Mouse (Mus musculus) midbrain, embryonic 10.5 days (tissue): ENCODE results near the gene Gm3072. TPM values are rescaled to one million over a fixed set of nuclear protein-coding genes. Genes with fewer than 3 reads are reported as not detected.
"Not testable (repeated sequence)": the region's sequence is repeated elsewhere in the genome, so short reads cannot be mapped to it uniquely, and the experiment has no call there.

ENCODE experiments used
- DNase-seq: peaks from one replicate; pipeline ENCODE4 v3.0.0-alpha.2; 2017; ENCODE audit warnings: low spot score
- H3K27ac ChIP-seq: fragments of 300-500 bp; sonication (generic); replicated peaks from 2 replicates; pipeline ENCODE4 v1.5.1; 2016; ENCODE audit warnings: mild to moderate bottlenecking
- H3K27me3 ChIP-seq: fragments of 300-500 bp; sonication (generic); 2 replicates; pipeline ENCODE4 v1.6.1; 2016; ENCODE audit warnings: low read depth, mild to moderate bottlenecking; ENCODE audit not compliant: poor library complexity, severe bottlenecking
- H3K36me3 ChIP-seq: fragments of 300-500 bp; sonication (generic); 2 replicates; pipeline ENCODE4 v1.6.1; 2016; ENCODE audit warnings: mild to moderate bottlenecking, moderate library complexity
- H3K4me1 ChIP-seq: fragments of 300-500 bp; sonication (generic); 2 replicates; pipeline ENCODE4 v1.6.1; 2016
- H3K4me3 ChIP-seq: fragments of 300-500 bp; sonication (generic); 2 replicates; pipeline ENCODE4 v1.5.1; 2016; ENCODE audit warnings: mild to moderate bottlenecking, moderate library complexity
- H3K9me3 ChIP-seq: fragments of 300-500 bp; sonication (generic); replicated peaks from 2 replicates; pipeline ENCODE4 v1.6.1; 2016; ENCODE audit warnings: mild to moderate bottlenecking
- WGBS: fragments of 180-500 bp; shearing (Covaris S2); methylation state at CpG from one replicate; pipeline ENCODE4 v1.1.7; 2016; 5-methylcytosine and 5-hydroxymethylcytosine counted together
- polyA plus RNA-seq: library from polyadenylated mRNA; unstranded; fragments of >200 nt; fragmentation: Nextera tagmentation; extraction: Ambion mirVana; gene quantifications from 2 replicates; pipeline ENCODE4 v1.2.1, GENCODE M21; 2016

The Gm3072 gene
- polyA plus RNA-seq: not detected in 2 replicates

DNA sequence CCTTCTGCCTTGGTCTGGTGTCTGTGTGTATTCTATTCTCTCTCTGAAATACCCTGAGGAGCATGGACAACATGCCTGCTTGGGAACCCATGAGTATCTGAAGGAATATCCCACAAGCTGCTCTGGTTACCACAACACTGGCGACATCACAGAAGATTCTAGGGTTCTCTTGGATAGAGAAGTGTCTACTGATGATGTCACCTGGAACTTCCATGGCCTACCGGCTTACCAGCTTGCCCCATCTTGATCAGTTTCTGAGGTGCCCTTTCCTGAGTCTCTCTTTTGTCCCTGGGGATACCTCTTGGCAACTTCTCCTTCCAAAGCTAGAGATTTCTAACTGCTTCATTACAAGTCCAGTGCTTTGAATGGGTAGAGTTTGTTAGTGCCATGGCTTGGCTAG lies at the start of gene Gm3072:
Gene Gm3072 (minus strand): TSS at position 101 of the 400 bp plus-strand sequence.
- H3K36me3 ChIP-seq, H3K9me3 ChIP-seq, H3K27ac ChIP-seq, H3K27me3 ChIP-seq, H3K4me3 ChIP-seq, DNase-seq, H3K4me1 ChIP-seq: not testable (repeated sequence)
- WGBS: 92% methylated on average over 1 of the region's 2 CpGs

DNA sequence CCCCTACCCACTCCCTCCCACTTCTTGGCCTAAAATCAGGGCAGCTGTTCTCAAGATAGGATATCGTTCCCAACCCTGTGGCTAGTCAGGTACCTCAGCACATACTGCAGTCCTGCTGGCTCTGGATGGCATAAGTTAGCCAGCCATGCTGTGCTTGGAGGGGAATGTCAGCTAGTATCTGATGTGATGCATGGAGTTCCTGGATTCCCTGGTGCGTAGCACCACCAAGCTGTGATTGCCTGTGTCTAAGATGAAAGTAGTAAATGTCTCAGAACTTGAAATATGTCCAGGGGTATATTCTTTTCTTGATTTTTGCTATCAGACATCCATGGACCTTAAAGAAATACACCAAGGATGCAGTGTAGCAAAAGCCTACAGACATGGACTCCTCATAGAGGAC lies 23.8 kb upstream of the Gm3072 start:
- not testable (repeated sequence) for H3K36me3 ChIP-seq, H3K4me3 ChIP-seq, DNase-seq, H3K27ac ChIP-seq, H3K27me3 ChIP-seq, H3K9me3 ChIP-seq, H3K4me1 ChIP-seq
- WGBS: 88% methylated on average over 2 of the region's 2 CpGs

DNA sequence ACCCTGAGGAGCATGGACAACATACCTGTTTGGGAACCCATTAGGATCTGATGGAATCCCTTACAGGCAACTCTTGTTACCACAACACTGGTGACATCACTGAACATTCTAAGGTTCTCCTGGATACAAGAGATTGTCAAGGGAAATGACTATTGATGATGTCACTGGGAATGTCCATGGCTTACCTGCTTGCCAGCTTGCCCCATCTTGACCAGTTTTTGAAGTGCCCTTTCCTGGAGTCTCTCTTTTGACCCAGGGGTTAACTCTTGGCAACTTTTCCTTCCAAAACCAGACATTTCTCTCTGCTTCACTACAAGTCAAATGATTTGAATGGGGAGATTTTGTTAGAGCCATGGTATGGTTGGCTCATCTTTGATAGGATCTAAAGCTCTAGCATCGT lies 22.0 kb upstream of the Gm3072 start, which contains the start of gene Gm3676:
Gene Gm3676 (minus strand): TSS at position 101 of the 400 bp plus-strand sequence.
- not testable (repeated sequence) for H3K9me3 ChIP-seq, H3K36me3 ChIP-seq, DNase-seq, H3K4me3 ChIP-seq, H3K27ac ChIP-seq, H3K27me3 ChIP-seq, H3K4me1 ChIP-seq
- WGBS: no CpG with 5 or more reads among the region's 1 CpGs

DNA sequence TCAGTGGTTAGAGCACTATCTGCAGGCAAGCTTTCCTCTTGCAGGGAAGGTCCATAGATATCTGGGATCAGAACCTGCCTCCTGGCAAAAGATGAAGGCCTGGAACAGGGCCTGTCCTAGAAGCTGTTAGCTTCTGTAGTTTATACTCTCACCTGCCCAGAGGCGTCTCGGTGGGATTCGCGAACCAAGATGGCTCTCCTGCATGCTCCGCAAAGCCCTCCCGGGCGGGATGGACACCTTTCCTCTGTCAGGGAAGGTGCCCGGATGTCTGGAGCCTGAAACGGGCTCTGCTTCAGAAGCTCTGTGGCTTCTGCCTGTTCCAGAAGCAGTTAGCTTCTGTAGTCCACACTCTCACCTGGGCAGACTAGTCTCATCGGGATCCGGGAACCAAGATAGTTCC lies 5.7 kb upstream of the Gm3072 start:
- not testable (repeated sequence) for H3K27me3 ChIP-seq, H3K4me1 ChIP-seq, H3K27ac ChIP-seq, DNase-seq, H3K36me3 ChIP-seq, H3K9me3 ChIP-seq, H3K4me3 ChIP-seq
- 96% methylated on average over 10 of the region's 11 CpGs for WGBS

DNA sequence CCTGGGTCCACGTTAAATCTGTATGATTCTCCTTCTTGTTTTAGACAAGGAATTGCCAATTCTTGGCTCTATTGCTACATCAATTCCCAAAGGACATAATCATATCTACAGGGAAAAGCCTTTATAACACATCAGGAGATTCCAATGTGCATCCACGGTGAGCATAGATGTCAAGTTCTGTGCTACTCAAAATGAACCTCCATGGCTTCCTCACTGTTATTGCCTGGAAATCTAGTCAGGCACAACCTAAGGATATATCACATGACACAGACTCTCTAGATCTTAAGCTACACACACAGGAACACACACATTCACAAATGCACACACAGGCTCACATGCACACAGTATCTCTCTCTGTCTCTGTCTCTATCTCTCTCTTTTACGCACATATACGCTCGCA lies 1.9 kb downstream of the Gm3072 start:
- not testable (repeated sequence) for H3K36me3 ChIP-seq, H3K27me3 ChIP-seq, H3K4me3 ChIP-seq, H3K27ac ChIP-seq, H3K4me1 ChIP-seq, H3K9me3 ChIP-seq, DNase-seq
- WGBS: 98% methylated on average over 4 of the region's 5 CpGs

DNA sequence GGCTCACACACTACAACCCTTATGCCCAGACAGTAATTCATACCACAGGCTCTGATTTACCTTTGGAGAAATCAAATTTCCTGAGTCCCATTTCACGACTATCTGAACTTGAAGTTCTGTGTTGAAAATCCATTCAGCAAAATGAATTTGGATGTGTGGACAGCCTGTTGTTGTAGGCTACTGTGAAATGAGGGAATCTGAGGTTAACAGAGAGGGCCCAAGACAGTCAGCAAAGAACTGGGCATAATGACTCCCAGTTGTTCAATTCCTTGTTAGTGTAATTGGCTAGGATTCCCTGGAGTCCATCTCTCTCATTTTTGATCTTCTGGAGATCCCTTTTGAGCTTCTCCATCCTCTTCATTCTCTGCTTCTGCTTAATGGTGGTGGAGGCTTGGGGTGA lies 13.7 kb downstream of the Gm3072 start:
- H3K9me3 ChIP-seq, DNase-seq, H3K4me3 ChIP-seq, H3K27ac ChIP-seq, H3K27me3 ChIP-seq, H3K36me3 ChIP-seq, H3K4me1 ChIP-seq: not testable (repeated sequence)
- 87% methylated on average over 1 of the region's 1 CpGs for WGBS

DNA sequence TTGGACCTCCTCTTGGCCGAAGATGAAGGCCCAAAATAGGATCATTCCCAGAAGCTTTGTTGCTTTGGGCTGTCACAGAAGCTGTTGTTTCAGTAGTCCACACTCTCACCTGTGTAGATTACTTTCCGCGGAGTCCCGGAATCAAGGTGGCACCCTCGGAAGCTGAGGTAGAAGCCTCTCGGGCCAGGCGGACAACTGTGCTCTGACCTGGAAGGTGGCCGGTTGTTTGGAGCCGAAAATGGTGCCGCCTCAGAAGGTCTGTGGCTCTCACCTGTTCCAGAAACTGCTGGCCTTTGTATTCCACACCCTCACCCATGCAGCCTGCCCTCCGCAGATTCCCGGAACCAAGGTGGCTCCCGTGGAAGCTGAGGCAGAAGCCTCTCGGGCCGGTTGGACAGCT lies 23.5 kb downstream of the Gm3072 start:
- not testable (repeated sequence) for DNase-seq, H3K4me3 ChIP-seq, H3K36me3 ChIP-seq, H3K27ac ChIP-seq, H3K9me3 ChIP-seq, H3K4me1 ChIP-seq, H3K27me3 ChIP-seq
- WGBS: 94% methylated on average over 15 of the region's 15 CpGs

DNA sequence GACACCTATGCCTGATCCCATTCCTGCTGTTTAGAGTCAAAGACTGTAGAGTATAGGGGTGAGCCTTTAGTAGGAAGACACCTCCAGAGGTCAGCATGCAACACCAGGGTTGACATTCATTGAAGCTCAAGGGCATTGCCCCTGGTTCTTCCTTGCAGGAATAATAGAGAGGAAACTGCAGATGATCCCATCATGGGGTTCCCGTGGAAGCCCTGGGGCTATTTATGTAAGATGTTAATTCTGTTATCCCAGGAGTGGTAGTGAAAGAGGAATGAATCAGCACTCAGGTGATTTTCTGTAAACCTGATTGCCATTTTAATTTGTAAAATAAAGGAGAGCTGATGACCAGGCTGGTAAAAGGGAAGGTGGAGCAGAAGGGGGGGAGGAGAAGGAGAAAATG lies 38.1 kb downstream of the Gm3072 start:
- WGBS: 90% methylated on average over 1 of the region's 1 CpGs

DNA sequence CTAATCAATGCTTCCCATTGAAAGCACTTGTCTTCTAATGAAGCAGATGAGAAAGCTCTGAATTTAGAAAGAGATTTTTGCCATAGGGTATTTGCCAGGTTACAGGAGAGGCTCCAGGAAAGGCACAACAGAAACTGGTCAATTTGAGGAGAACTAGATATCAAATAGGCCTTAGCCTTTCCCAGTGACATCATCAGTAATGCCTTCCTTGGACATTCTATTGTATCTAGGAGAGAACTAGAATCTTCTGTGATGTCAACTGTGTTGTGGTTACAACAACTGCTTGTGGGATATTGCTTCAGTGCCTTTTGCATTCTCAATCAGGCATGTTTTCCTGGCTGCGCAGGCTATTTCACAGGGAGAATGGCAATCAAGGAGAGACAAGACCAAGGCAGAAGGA lies 51.5 kb downstream of the Gm3072 start, which contains the start of gene 1700049E17Rik2:
Gene 1700049E17Rik2 (plus strand): TSS at position 301 of the 400 bp plus-strand sequence.
- DNase-seq: not testable (repeated sequence)

More for the DNA sequence above, 38.1 kb downstream of the Gm3072 start:
- not testable (repeated sequence) for H3K9me3 ChIP-seq, H3K4me1 ChIP-seq, H3K27me3 ChIP-seq, DNase-seq, H3K36me3 ChIP-seq, H3K27ac ChIP-seq, H3K4me3 ChIP-seq

More for the DNA sequence above, 51.5 kb downstream of the Gm3072 start, which contains the start of gene 1700049E17Rik2:
- H3K27ac ChIP-seq, H3K27me3 ChIP-seq, H3K36me3 ChIP-seq, H3K9me3 ChIP-seq, H3K4me3 ChIP-seq, H3K4me1 ChIP-seq: not testable (repeated sequence)
- no CpG with 5 or more reads among the region's 1 CpGs for WGBS

Other genes starting within 250 kb of the Gm3072 start
- gene Gm7945, start 238.2 kb downstream of the Gm3072 start, polyA plus RNA-seq: not detected in 2 replicates
- not detected in 2 replicates for gene Gm6482, start 216.3 kb downstream of the Gm3072 start, polyA plus RNA-seq
- gene Gm7954, start 171.1 kb downstream of the Gm3072 start, polyA plus RNA-seq: not detected in 2 replicates
- not detected in 2 replicates for gene Gm3486, start 135.1 kb downstream of the Gm3072 start, polyA plus RNA-seq
- gene Gm7970, start 69.0 kb downstream of the Gm3072 start, polyA plus RNA-seq: not detected in 2 replicates
- not detected in 2 replicates for gene 1700049E17Rik2, start 51.4 kb downstream of the Gm3072 start, polyA plus RNA-seq
- gene Gm3676, start 21.9 kb upstream of the Gm3072 start, polyA plus RNA-seq: not detected in 2 replicates
- gene Gm8068, start 77.3 kb upstream of the Gm3072 start, polyA plus RNA-seq: not detected in 2 replicates
- gene Gm7929, start 126.0 kb upstream of the Gm3072 start, polyA plus RNA-seq: not detected in 2 replicates
- gene Gm47189, start 147.8 kb upstream of the Gm3072 start, polyA plus RNA-seq: not detected in 2 replicates